Mouse (Mus musculus) CH12.LX (cell line): Measurements from ENCODE around the gene Kifap3. TPM values are rescaled to one million over a fixed set of nuclear protein-coding genes. Genes with fewer than 3 reads are reported as not detected.
A peak's percentile ranks its signal among the peaks of the same experiment; 100 is the strongest.

ENCODE experiments used
- DNase-seq: peaks from one replicate; pipeline ENCODE4 v3.0.0-alpha.2; 2013; ENCODE audit errors: extremely low read depth
- H3K27ac ChIP-seq: 2 replicates; pipeline ENCODE4 v1.5.1; 2012; ENCODE audit warnings: low read depth, mild to moderate bottlenecking, control low read depth, moderate library complexity; ENCODE audit not compliant: insufficient read depth
- H3K27me3 ChIP-seq: replicated peaks from 2 replicates; pipeline ENCODE3; 2012; ENCODE audit warnings: inconsistent platforms
- H3K36me3 ChIP-seq, 2 experiments: replicated peaks in 1 of 2; 2 replicates each; pipeline versions ENCODE3 to v1.6.1; 2012; ENCODE audit warnings: inconsistent platforms in 1 of 2, low read length in 1 of 2, mild to moderate bottlenecking in 1 of 2, mixed read lengths in 1 of 2, moderate library complexity in 1 of 2; ENCODE audit not compliant: control insufficient read depth in 1 of 2, insufficient read depth in 1 of 2
- H3K4me1 ChIP-seq, 2 experiments: 2 replicates each; pipeline ENCODE4 v1.6.1; 2012; ENCODE audit warnings: inconsistent platforms in 1 of 2, moderate library complexity in 1 of 2; ENCODE audit not compliant: insufficient read depth in 2 of 2, control insufficient read depth in 1 of 2
- H3K4me2 ChIP-seq: 2 replicates; pipeline ENCODE4 v1.6.1; 2012; ENCODE audit warnings: low read depth, mild to moderate bottlenecking, control low read depth; ENCODE audit not compliant: poor library complexity, insufficient read depth, severe bottlenecking
- H3K4me3 ChIP-seq, 3 experiments: fragments of 150-350 bp in 1 of 3; sonication (generic) in 1 of 3; replicated peaks in 1 of 3; 2 replicates each; pipeline versions ENCODE3 to v1.5.1; 2011 to 2012; ENCODE audit warnings: low read depth in 2 of 3, low read length in 2 of 3, mild to moderate bottlenecking in 2 of 3, moderate library complexity in 2 of 3, control low read depth in 1 of 3, improper control_type of control experiment in 1 of 3, inconsistent platforms in 1 of 3, mixed read lengths in 1 of 3; ENCODE audit not compliant: poor library complexity in 1 of 3
- H3K79me2 ChIP-seq: replicated peaks from 2 replicates; pipeline ENCODE4 v1.6.1; 2012; ENCODE audit warnings: mild to moderate bottlenecking, moderate library complexity; ENCODE audit not compliant: control insufficient read depth, poor library complexity, insufficient read depth, severe bottlenecking; ENCODE audit errors: extremely low read depth
- H3K9ac ChIP-seq: 2 replicates; pipeline ENCODE4 v1.6.1; 2012; ENCODE audit warnings: low read depth, mild to moderate bottlenecking, control low read depth, moderate library complexity; ENCODE audit not compliant: insufficient read depth
- H3K9me3 ChIP-seq: replicated peaks from 2 replicates; pipeline ENCODE3; 2012; ENCODE audit warnings: low read length, inconsistent platforms, mixed read lengths
- CHD1 ChIP-seq: IDR thresholded peaks from 2 replicates; pipeline ENCODE4 v1.6.1; 2012; ENCODE audit warnings: low read depth, low read length, improper control_type of control experiment, inconsistent platforms
- E2F4 ChIP-seq: IDR thresholded peaks from 2 replicates; pipeline ENCODE4 v1.6.1; 2011; ENCODE audit warnings: low read depth, low read length, improper control_type of control experiment; ENCODE audit not compliant: insufficient replicate concordance
- ELF1 ChIP-seq: IDR thresholded peaks from 2 replicates; pipeline ENCODE4 v1.6.1; 2014; ENCODE audit warnings: low read depth, mild to moderate bottlenecking, inconsistent platforms, low read length, improper control_type of control experiment
- ETS1 ChIP-seq: conservative IDR thresholded peaks from 2 replicates; pipeline ENCODE4 v1.6.1; 2012; ENCODE audit warnings: low read depth, mild to moderate bottlenecking, inconsistent platforms, low read length, improper control_type of control experiment, moderate library complexity
- HCFC1 ChIP-seq: IDR thresholded peaks from 2 replicates; pipeline ENCODE4 v1.6.1; 2012; ENCODE audit warnings: low read depth, mild to moderate bottlenecking, inconsistent platforms, low read length, improper control_type of control experiment
- IRF4 ChIP-seq: IDR thresholded peaks from 2 replicates; pipeline ENCODE4 v1.6.1; 2014; ENCODE audit warnings: low read depth, mild to moderate bottlenecking, inconsistent platforms, low read length, improper control_type of control experiment
- KAT2A ChIP-seq: IDR thresholded peaks from 2 replicates; pipeline ENCODE4 v1.6.1; 2012; ENCODE audit warnings: low read length, improper control_type of control experiment, inconsistent platforms; ENCODE audit not compliant: insufficient replicate concordance
- MAX ChIP-seq: IDR thresholded peaks from 2 replicates; pipeline ENCODE4 v1.6.1; 2011; ENCODE audit warnings: low read length, improper control_type of control experiment
- MAZ ChIP-seq: IDR thresholded peaks from 2 replicates; pipeline ENCODE4 v1.6.1; 2012; ENCODE audit warnings: low read depth, mild to moderate bottlenecking, inconsistent platforms, low read length, improper control_type of control experiment, moderate library complexity
- MEF2A ChIP-seq: IDR thresholded peaks from 2 replicates; pipeline ENCODE4 v1.6.1; 2014; ENCODE audit warnings: low read depth, mild to moderate bottlenecking, inconsistent platforms, low read length, improper control_type of control experiment, borderline replicate concordance
- MYC ChIP-seq: IDR thresholded peaks from 2 replicates; pipeline ENCODE4 v1.6.1; 2011; ENCODE audit warnings: low read depth, mild to moderate bottlenecking, improper control_type of control experiment, low read length
- POLR2A ChIP-seq: IDR thresholded peaks from 2 replicates; pipeline ENCODE4 v1.6.1; 2011; ENCODE audit warnings: low read depth, mild to moderate bottlenecking, improper control_type of control experiment, low read length
- POLR2AphosphoS2 ChIP-seq: IDR thresholded peaks from 2 replicates; pipeline ENCODE4 v1.6.1; 2011; ENCODE audit warnings: low read depth, low read length, improper control_type of control experiment
- RAD21 ChIP-seq: IDR thresholded peaks from 2 replicates; pipeline ENCODE4 v1.6.1; 2011; ENCODE audit warnings: low read depth, mild to moderate bottlenecking, low read length, improper control_type of control experiment, moderate library complexity
- RCOR1 ChIP-seq: conservative IDR thresholded peaks from 2 replicates; pipeline ENCODE4 v1.6.1; 2012; ENCODE audit warnings: low read depth, mild to moderate bottlenecking, inconsistent platforms, low read length, improper control_type of control experiment
- TBP ChIP-seq: conservative IDR thresholded peaks from 2 replicates; pipeline ENCODE4 v1.6.1; 2011; ENCODE audit warnings: low read depth, low read length, improper control_type of control experiment
- UBTF ChIP-seq: IDR thresholded peaks from 2 replicates; pipeline ENCODE4 v1.6.1; 2012; ENCODE audit warnings: low read depth, mild to moderate bottlenecking, inconsistent platforms, low read length, improper control_type of control experiment, moderate library complexity
- USF1 ChIP-seq: IDR thresholded peaks from 2 replicates; pipeline ENCODE4 v1.6.1; 2014; ENCODE audit warnings: low read depth, mild to moderate bottlenecking, inconsistent platforms, low read length, improper control_type of control experiment
- USF2 ChIP-seq: conservative IDR thresholded peaks from 2 replicates; pipeline ENCODE4 v1.6.1; 2011; ENCODE audit warnings: low read depth, low read length, improper control_type of control experiment
- ZKSCAN1 ChIP-seq: IDR thresholded peaks from 2 replicates; pipeline ENCODE4 v1.6.1; 2012; ENCODE audit warnings: low read depth, inconsistent platforms, low read length, improper control_type of control experiment, borderline replicate concordance
- dilution Hi-C: fragments of 300-500 bp; cut with MboI; formaldehyde crosslinking; loops from 2 replicates; pipeline ENCODE4 v1.14.3; 2020; ENCODE audit warnings: low sequenced_read_pairs; ENCODE audit not compliant: extremely low pct_unique_long_range_greater_than_20kb, extremely low pct_ligation_motif_present
- in situ Hi-C: fragments of 300-500 bp; cut with MboI; formaldehyde crosslinking; loops from 3 replicates; pipeline ENCODE4 v1.14.3; 2019; ENCODE audit warnings: low sequenced_read_pairs, low pct_ligation_motif_present, low pct_unique_long_range_greater_than_20kb, mixed read lengths
- polyA plus RNA-seq: library from polyadenylated mRNA; unstranded; fragments of >175 nt; gene quantifications from 2 replicates; pipeline ENCODE4 v1.2.1, GENCODE M21; 2012; ENCODE audit warnings: low read depth; ENCODE audit not compliant: insufficient read length
- total RNA-seq, 2 experiments: library from RNA; depleted of rRNA; stranded (reverse); fragments of 300-350 nt in 1 of 2; fragments of >200 nt in 1 of 2; gene quantifications; 2 replicates each; pipeline ENCODE4 v1.2.3; 2012 to 2014

Kifap3 gene
- total and polyA plus RNA-seq, 3 experiments, result 0.08 to 0.10 TPM; not detected in 1

DNA sequence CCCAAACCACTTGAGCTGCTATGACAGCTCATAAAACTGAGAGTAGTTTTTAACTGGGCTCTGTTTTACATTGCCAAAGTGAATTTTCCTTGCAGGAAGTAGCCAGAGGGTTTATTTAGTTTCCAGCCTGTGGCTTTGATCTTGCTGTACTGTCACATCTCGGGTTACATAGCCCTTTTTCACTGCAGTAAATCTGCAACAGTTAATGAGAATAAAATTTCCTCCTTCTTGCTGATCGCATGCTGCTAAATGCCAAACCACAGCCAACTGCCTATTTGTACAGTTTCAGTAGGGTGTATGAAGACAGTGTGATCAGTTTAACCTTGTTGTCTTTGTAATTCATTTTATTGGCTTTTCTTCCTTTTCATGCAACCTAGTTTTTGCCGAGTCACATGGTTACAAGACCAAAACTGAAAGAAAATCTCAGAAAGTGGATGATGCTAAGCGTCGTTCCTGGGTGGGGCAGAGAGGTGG is 118.9 kb downstream of the Kifap3 start:
- 0 out of 2 replicates have a peak overlapping the region, but pooled peaks have one; percentile 40 for H3K9ac ChIP-seq
- H3K79me2 ChIP-seq, result no peaks in the 10 kb centered on the region
- dilution Hi-C loops, result no loop called here
- no peaks in the 10 kb centered on the region for H3K9me3 ChIP-seq
- peak overlapping the region; percentile 49; the same call in 1 of the 2 replicates for H3K27ac ChIP-seq
- H3K27me3 ChIP-seq, result no peaks in the 10 kb centered on the region
- H3K4me2 ChIP-seq, result peak overlapping the region; percentile 82
- H3K4me1 ChIP-seq, result peaks cover 12 to 35% of the 10 kb centered on the region in 2 experiments
- no peak for TF ChIP-seq MAZ
- no peak for TF ChIP-seq TBP
- TF ChIP-seq RCOR1, result no peak
- TF ChIP-seq MEF2A, result no peak
- TF ChIP-seq USF1, result peak; percentile 41
- TF ChIP-seq POLR2A, result peak; percentile 22; the same call in 1 of the 2 replicates
- TF ChIP-seq USF2, result 0 out of 2 replicates have a peak, but pooled peaks have one; percentile 5
- TF ChIP-seq KAT2A, result no peak
- no peak for TF ChIP-seq ZKSCAN1
- TF ChIP-seq ETS1, result 0 out of 2 replicates have a peak, but pooled peaks have one; percentile 20
- no peak for TF ChIP-seq UBTF
- TF ChIP-seq POLR2AphosphoS2, result no peak
- TF ChIP-seq HCFC1, result peak; percentile 11; the same call in 1 of the 2 replicates
- TF ChIP-seq MAX, result 0 out of 2 replicates have a peak, but pooled peaks have one; percentile 36
- no peak for TF ChIP-seq ELF1
- TF ChIP-seq IRF4, result no peak
- peak; percentile 53; the same call in 1 of the 2 replicates for TF ChIP-seq CHD1
- TF ChIP-seq MYC, result no peak; the same call in 1 of the 2 replicates
- TF ChIP-seq E2F4, result no peak
- TF ChIP-seq, all 38 proteins: peak for 7
- DNase-seq, result peak; percentile 27
- in situ Hi-C loops, result no loop called here
- no peak overlapping the region for H3K4me3 ChIP-seq
- H3K36me3 ChIP-seq, result no peaks in the 10 kb centered on the region

DNA sequence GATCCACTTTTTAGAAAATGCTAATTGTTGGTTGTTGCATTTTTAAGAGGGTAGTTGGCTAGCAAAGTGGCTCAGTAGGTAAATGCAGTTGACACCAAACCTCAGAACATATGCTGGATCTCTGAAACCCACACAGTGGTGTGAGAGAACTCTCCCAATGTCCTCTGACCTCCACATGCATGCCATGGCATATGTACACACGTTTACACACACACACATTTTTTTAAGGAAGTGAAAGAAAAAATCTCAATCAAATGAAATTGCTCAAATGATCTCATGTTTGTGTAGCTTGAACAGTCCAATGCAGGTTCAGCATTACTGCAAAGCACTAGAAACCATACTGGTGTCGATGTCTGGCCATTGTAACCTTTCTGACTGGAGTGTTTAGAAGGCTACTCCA is 120.2 kb downstream of the Kifap3 start:
- H3K4me3 ChIP-seq, result no peak overlapping the region
- H3K27ac ChIP-seq, result no peak overlapping the region
- no peak for TF ChIP-seq RAD21
- 0 out of 2 replicates have a peak, but pooled peaks have one; percentile 16 for TF ChIP-seq IRF4
- no peak overlapping the region; the same call in 1 of the 2 replicates for H3K4me2 ChIP-seq
- in situ Hi-C loops (no loop called here), dilution Hi-C loops (no loop called here)
- H3K4me1 ChIP-seq, result peaks cover 12 to 35% of the 10 kb centered on the region in 2 experiments
- no peaks in the 10 kb centered on the region for H3K27me3 ChIP-seq
- no peaks in the 10 kb centered on the region for H3K36me3 ChIP-seq
- no peak for DNase-seq
- no peak overlapping the region for H3K9ac ChIP-seq
- H3K79me2 ChIP-seq, result no peaks in the 10 kb centered on the region
- H3K9me3 ChIP-seq, result no peaks in the 10 kb centered on the region
